Mouse (Mus musculus) G1E (cell line): ENCODE data around the gene Gm11564. TPM values are rescaled to one million over a fixed set of nuclear protein-coding genes. Genes with fewer than 3 reads are reported as not detected.
"Not testable (repeated sequence)": the region's sequence is repeated elsewhere in the genome, so short reads cannot be mapped to it uniquely, and the experiment has no call there.

Experiments used
- ATAC-seq: 2 replicates; pipeline ENCODE4 v1.8.0; 2016; ENCODE audit warnings: mild to moderate bottlenecking; ENCODE audit not compliant: insufficient number of reproducible peaks, poor library complexity, low FRiP score, severe bottlenecking; ENCODE audit errors: extremely low read depth
- DNase-seq: peaks from one replicate; pipeline ENCODE4 v3.0.0; 2012; ENCODE audit warnings: low spot score
- H3K27me3 ChIP-seq: 2 replicates; pipeline ENCODE4 v1.6.1; 2012; ENCODE audit warnings: mild to moderate bottlenecking, low read length, inconsistent platforms; ENCODE audit not compliant: insufficient read depth
- H3K36me3 ChIP-seq: replicated peaks from 2 replicates; pipeline ENCODE3; 2012; ENCODE audit warnings: mild to moderate bottlenecking, inconsistent platforms
- H3K4me1 ChIP-seq: 2 replicates; pipeline ENCODE4 v1.6.1; 2012; ENCODE audit warnings: low read depth, low read length, inconsistent platforms, mixed read lengths; ENCODE audit not compliant: insufficient read depth
- H3K4me3 ChIP-seq: 2 replicates; pipeline ENCODE4 v1.5.1; 2012; ENCODE audit warnings: low read depth, mild to moderate bottlenecking, inconsistent platforms, low read length, moderate library complexity, mixed read lengths
- H3K9me3 ChIP-seq: replicated peaks from 2 replicates; pipeline ENCODE4 v1.6.1; 2012; ENCODE audit warnings: inconsistent platforms
- CTCF ChIP-seq: IDR thresholded peaks from 2 replicates; pipeline ENCODE4 v1.5.1; 2012; ENCODE audit warnings: low read depth, low read length, inconsistent platforms, mixed read lengths
- GATA1 ChIP-seq: IDR thresholded peaks from 2 replicates; pipeline ENCODE4 v1.6.1; 2012; ENCODE audit warnings: borderline replicate concordance, low read length, inconsistent platforms, mixed read lengths
- GATA2 ChIP-seq: IDR thresholded peaks from 2 replicates; pipeline ENCODE4 v1.6.1; 2012; ENCODE audit warnings: low read depth, low read length, inconsistent platforms, borderline replicate concordance
- POLR2AphosphoS5 ChIP-seq: IDR thresholded peaks from 2 replicates; pipeline ENCODE4 v1.6.1; 2012; ENCODE audit warnings: low read depth, low read length, inconsistent platforms; ENCODE audit not compliant: insufficient replicate concordance
- TAL1 ChIP-seq: conservative IDR thresholded peaks from 2 replicates; pipeline ENCODE4 v1.6.1; 2012; ENCODE audit warnings: low read depth, low read length, inconsistent platforms, mixed read lengths
- polyA plus RNA-seq: library from polyadenylated mRNA; stranded (reverse); fragments of >175 nt; gene quantifications from 2 replicates; pipeline ENCODE4 v1.2.3, GENCODE M21; 2012
- total RNA-seq, 2 experiments: library from RNA; stranded (forward) in 1 of 2; stranded (reverse) in 1 of 2; fragments of 200-1000 nt in 1 of 2; fragments of >200 nt in 1 of 2; fragmentation: Nextera tagmentation in 1 of 2; gene quantifications; 2 replicates each; pipeline ENCODE4 v1.2.3; 2014 to 2017

The Gm11564 gene
- total and polyA plus RNA-seq, 3 experiments, result not detected

DNA sequence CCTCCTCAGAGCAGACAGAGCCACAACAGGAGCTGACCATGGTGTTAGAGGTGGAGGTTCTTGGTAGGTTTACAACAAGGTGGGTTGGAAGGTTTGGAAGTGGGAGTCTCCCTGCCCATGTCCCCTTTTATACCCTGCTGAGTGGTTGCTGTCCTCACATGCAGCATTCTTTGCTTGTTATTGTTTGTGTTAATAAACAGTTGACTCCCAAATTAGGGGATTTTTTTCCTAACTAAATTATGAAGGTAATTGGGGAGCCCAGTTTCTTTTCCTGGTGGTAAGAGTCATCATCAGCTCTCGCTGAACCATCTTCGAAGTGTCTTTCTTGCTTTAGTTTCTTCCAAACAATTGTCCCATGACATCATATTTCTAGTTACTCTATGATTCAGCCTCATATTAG lies 34.9 kb downstream of the Gm11564 start, which contains the start of gene Krtap4-8:
TSS of gene Krtap4-8 (minus strand) at position 101 of the 400 bp plus-strand sequence.
- TF ChIP-seq GATA2 (no peak), CTCF (no peak), TAL1 (no peak), GATA1 (no peak), POLR2AphosphoS5 (no peak)
- peaks cover 10% of the 10 kb centered on the region for H3K9me3 ChIP-seq

DNA sequence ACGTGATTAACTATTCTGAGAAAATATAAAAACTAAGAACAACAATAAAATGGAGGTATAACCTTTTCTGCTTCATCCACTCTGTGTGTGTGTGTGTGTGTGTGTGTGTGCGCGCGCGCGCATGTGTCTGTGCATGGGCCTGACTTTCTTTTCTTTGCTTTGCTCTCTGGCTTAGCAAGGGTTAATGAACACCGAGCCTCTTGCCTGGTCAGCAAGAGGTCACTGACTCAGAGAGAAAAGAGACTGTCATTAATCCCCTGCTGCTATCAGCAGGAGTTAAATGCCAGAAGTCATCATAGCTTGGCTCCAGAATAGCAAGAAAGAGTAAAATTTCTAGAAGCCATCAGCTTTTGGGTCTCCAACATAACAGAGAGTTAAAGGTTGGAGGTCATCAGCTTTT lies 37.1 kb downstream of the Gm11564 start:
- TF ChIP-seq POLR2AphosphoS5 (no peak), GATA2 (no peak), CTCF (no peak), GATA1 (no peak), TAL1 (no peak)
- Histone ChIP-seq H3K4me1 (no peaks in the 10 kb centered on the region), H3K4me3 (no peak overlapping the region), H3K27me3 (no peaks in the 10 kb centered on the region), H3K9me3 (peaks cover 6% of the 10 kb centered on the region), H3K36me3 (no peaks in the 10 kb centered on the region)
- DNase-seq, result no peak
- ATAC-seq, result no peak

More for the DNA sequence above, 34.9 kb downstream of the Gm11564 start, which contains the start of gene Krtap4-8:
- no peak for DNase-seq
- Histone ChIP-seq H3K4me1 (no peaks in the 10 kb centered on the region), H3K4me3 (no peak within 1 kb of the TSS; the same call in 1 of the 2 replicates), H3K27me3 (no peaks in the 10 kb centered on the region), H3K36me3 (no peaks in the 10 kb centered on the region)
- ATAC-seq, result no peak

DNA sequence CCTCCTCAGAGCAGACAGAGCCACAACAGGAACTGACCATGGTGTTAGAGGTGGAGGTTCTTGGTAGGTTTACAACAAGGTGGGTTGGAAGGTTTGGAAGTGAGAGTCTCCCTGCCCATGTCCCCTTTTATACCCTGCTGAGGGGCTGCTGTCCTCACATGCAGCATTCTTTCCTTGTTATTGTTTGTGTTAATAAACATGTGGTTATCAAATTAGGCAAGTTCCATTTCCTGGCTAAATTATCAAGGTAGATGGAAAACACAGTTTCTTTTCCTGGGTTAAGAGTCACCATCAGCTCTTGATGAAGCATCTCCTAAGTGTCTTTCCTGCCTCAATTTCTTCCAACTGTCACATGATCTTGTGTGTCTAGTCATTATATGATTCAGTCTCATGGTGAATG lies 42.7 kb downstream of the Gm11564 start, which contains the start of gene Gm11595:
TSS of gene Gm11595 (minus strand) at position 101 of the 400 bp plus-strand sequence.
- H3K36me3 ChIP-seq, ATAC-seq, H3K4me1 ChIP-seq, DNase-seq, H3K9me3 ChIP-seq, H3K4me3 ChIP-seq, H3K27me3 ChIP-seq: not testable (repeated sequence)

- Histone ChIP-seq H3K36me3 (no peaks in the 10 kb centered on the region), H3K4me1 (no peaks in the 10 kb centered on the region), H3K9me3 (peaks cover 9% of the 10 kb centered on the region), H3K4me3 (no peak overlapping the region), H3K27me3 (0 out of 2 replicates have a peak, but pooled peaks cover 3% of the 10 kb centered on the region)
- TF ChIP-seq TAL1 (no peak), GATA1 (no peak), CTCF (no peak), GATA2 (no peak)
- DNase-seq (no peak), ATAC-seq (no peak)
These were observed 47.1 kb downstream of the Gm11564 start for GRCm38 (mm10) chr11:99768410-99768809.

Other genes with a start within 250 kb of the Gm11564 start
Only the 20 nearest of the 41 such genes appear.
- gene Krtap4-6, start 149.7 kb downstream of the Gm11564 start, total RNA-seq (2014; fragmentation: Nextera tagmentation), result not detected in 2 replicates
- gene Krtap4-6, start 149.7 kb downstream of the Gm11564 start, total RNA-seq (2017), result 0.12 TPM in 1 of 2 replicates, not detected in the other
- gene Krtap4-6, start 149.7 kb downstream of the Gm11564 start, polyA plus RNA-seq, result not detected in 2 replicates
- not detected in 2 replicates for gene Gm14190, start 124.9 kb downstream of the Gm11564 start, total RNA-seq (2014; fragmentation: Nextera tagmentation)
- not detected in 2 replicates for gene Gm14190, start 124.9 kb downstream of the Gm11564 start, total RNA-seq (2017)
- gene Gm14190, start 124.9 kb downstream of the Gm11564 start, polyA plus RNA-seq, result not detected in 2 replicates
- not detected in 2 replicates for gene Gm14180, start 81.4 kb downstream of the Gm11564 start, total RNA-seq (2014; fragmentation: Nextera tagmentation)
- gene Gm14180, start 81.4 kb downstream of the Gm11564 start, total RNA-seq (2017), result not detected in 2 replicates
- not detected in 2 replicates for gene Gm14180, start 81.4 kb downstream of the Gm11564 start, polyA plus RNA-seq
- gene Gm11595, start 42.8 kb downstream of the Gm11564 start, total RNA-seq (2014; fragmentation: Nextera tagmentation), result not detected in 2 replicates
- 0.12 TPM in 1 of 2 replicates, not detected in the other for gene Gm11595, start 42.8 kb downstream of the Gm11564 start, total RNA-seq (2017)
- gene Gm11595, start 42.8 kb downstream of the Gm11564 start, polyA plus RNA-seq, result not detected in 2 replicates
- gene Krtap4-8, start 35.0 kb downstream of the Gm11564 start, total RNA-seq (2014; fragmentation: Nextera tagmentation), result not detected in 2 replicates
- gene Krtap4-8, start 35.0 kb downstream of the Gm11564 start, total RNA-seq (2017), result 0.27 TPM in 1 of 2 replicates, not detected in the other
- not detected in 2 replicates for gene Krtap4-8, start 35.0 kb downstream of the Gm11564 start, polyA plus RNA-seq
- gene Krtap4-9, start 30.5 kb downstream of the Gm11564 start, total RNA-seq (2014; fragmentation: Nextera tagmentation), result not detected in 2 replicates
- gene Krtap4-9, start 30.5 kb downstream of the Gm11564 start, total RNA-seq (2017), result not detected in 2 replicates
- gene Krtap4-9, start 30.5 kb downstream of the Gm11564 start, polyA plus RNA-seq, result not detected in 2 replicates
- gene Gm11596, start 22.2 kb downstream of the Gm11564 start, total RNA-seq (2014; fragmentation: Nextera tagmentation), result not detected in 2 replicates
- 0.12 TPM in 1 of 2 replicates, not detected in the other for gene Gm11596, start 22.2 kb downstream of the Gm11564 start, total RNA-seq (2017)
- not detected in 2 replicates for gene Gm11596, start 22.2 kb downstream of the Gm11564 start, polyA plus RNA-seq
- not detected in 2 replicates for gene Gm11569, start 16.7 kb downstream of the Gm11564 start, total RNA-seq (2014; fragmentation: Nextera tagmentation)
- not detected in 2 replicates for gene Gm11569, start 16.7 kb downstream of the Gm11564 start, total RNA-seq (2017)
- not detected in 2 replicates for gene Gm11569, start 16.7 kb downstream of the Gm11564 start, polyA plus RNA-seq
- gene Gm11554, start 11.2 kb downstream of the Gm11564 start, total RNA-seq (2014; fragmentation: Nextera tagmentation), result not detected in 2 replicates
- not detected in 2 replicates for gene Gm11554, start 11.2 kb downstream of the Gm11564 start, total RNA-seq (2017)
- gene Gm11554, start 11.2 kb downstream of the Gm11564 start, polyA plus RNA-seq, result not detected in 2 replicates
- not detected in 2 replicates for gene Krtap4-13, start 5.8 kb downstream of the Gm11564 start, total RNA-seq (2014; fragmentation: Nextera tagmentation)
- not detected in 2 replicates for gene Krtap4-13, start 5.8 kb downstream of the Gm11564 start, total RNA-seq (2017)
- gene Krtap4-13, start 5.8 kb downstream of the Gm11564 start, polyA plus RNA-seq, result not detected in 2 replicates
- not detected in 2 replicates for gene 2300003K06Rik, start 22.4 kb upstream of the Gm11564 start, total RNA-seq (2014; fragmentation: Nextera tagmentation)
- not detected in 2 replicates for gene 2300003K06Rik, start 22.4 kb upstream of the Gm11564 start, total RNA-seq (2017)
- not detected in 2 replicates for gene 2300003K06Rik, start 22.4 kb upstream of the Gm11564 start, polyA plus RNA-seq
- gene Krtap4-16, start 35.9 kb upstream of the Gm11564 start, total RNA-seq (2014; fragmentation: Nextera tagmentation), result not detected in 2 replicates
- not detected in 2 replicates for gene Krtap4-16, start 35.9 kb upstream of the Gm11564 start, total RNA-seq (2017)
- not detected in 2 replicates for gene Krtap4-16, start 35.9 kb upstream of the Gm11564 start, polyA plus RNA-seq
- not detected in 2 replicates for gene Gm11568, start 42.3 kb upstream of the Gm11564 start, total RNA-seq (2014; fragmentation: Nextera tagmentation)
- gene Gm11568, start 42.3 kb upstream of the Gm11564 start, total RNA-seq (2017), result not detected in 2 replicates
- gene Gm11568, start 42.3 kb upstream of the Gm11564 start, polyA plus RNA-seq, result not detected in 2 replicates
- gene Gm11559, start 48.8 kb upstream of the Gm11564 start, total RNA-seq (2014; fragmentation: Nextera tagmentation), result not detected in 2 replicates
- 0.29 TPM in 1 of 2 replicates, not detected in the other for gene Gm11559, start 48.8 kb upstream of the Gm11564 start, total RNA-seq (2017)
- gene Gm11559, start 48.8 kb upstream of the Gm11564 start, polyA plus RNA-seq, result not detected in 2 replicates
- gene Krtap9-1, start 57.7 kb upstream of the Gm11564 start, total RNA-seq (2014; fragmentation: Nextera tagmentation), result not detected in 2 replicates
- gene Krtap9-1, start 57.7 kb upstream of the Gm11564 start, total RNA-seq (2017), result not detected in 2 replicates
- gene Krtap9-1, start 57.7 kb upstream of the Gm11564 start, polyA plus RNA-seq, result not detected in 2 replicates
- gene Gm11567, start 63.5 kb upstream of the Gm11564 start, total RNA-seq (2014; fragmentation: Nextera tagmentation), result not detected in 2 replicates
- gene Gm11567, start 63.5 kb upstream of the Gm11564 start, total RNA-seq (2017), result not detected in 2 replicates
- gene Gm11567, start 63.5 kb upstream of the Gm11564 start, polyA plus RNA-seq, result not detected in 2 replicates
- not detected in 2 replicates for gene Krtap31-1, start 92.3 kb upstream of the Gm11564 start, total RNA-seq (2014; fragmentation: Nextera tagmentation)
- gene Krtap31-1, start 92.3 kb upstream of the Gm11564 start, total RNA-seq (2017), result 0.27 and 0.29 TPM in 2 replicates
- not detected in 2 replicates for gene Krtap31-1, start 92.3 kb upstream of the Gm11564 start, polyA plus RNA-seq
- gene Gm11565, start 99.1 kb upstream of the Gm11564 start, total RNA-seq (2014; fragmentation: Nextera tagmentation), result not detected in 2 replicates
- gene Gm11565, start 99.1 kb upstream of the Gm11564 start, total RNA-seq (2017), result 0.16 and 0.23 TPM in 2 replicates
- not detected in 2 replicates for gene Gm11565, start 99.1 kb upstream of the Gm11564 start, polyA plus RNA-seq
- gene Krtap31-2, start 120.6 kb upstream of the Gm11564 start, total RNA-seq (2014; fragmentation: Nextera tagmentation), result not detected in 2 replicates
- gene Krtap31-2, start 120.6 kb upstream of the Gm11564 start, total RNA-seq (2017), result not detected in 2 replicates
- gene Krtap31-2, start 120.6 kb upstream of the Gm11564 start, polyA plus RNA-seq, result not detected in 2 replicates
- gene Krtap9-5, start 132.8 kb upstream of the Gm11564 start, total RNA-seq (2014; fragmentation: Nextera tagmentation), result not detected in 2 replicates
- gene Krtap9-5, start 132.8 kb upstream of the Gm11564 start, total RNA-seq (2017), result not detected in 2 replicates
- not detected in 2 replicates for gene Krtap9-5, start 132.8 kb upstream of the Gm11564 start, polyA plus RNA-seq